Comparison of ENCODE assay signal across 8 mouse cellular contexts in genomic region chr17:32991965-32992698, GRCm38 (mm10). TPM values are rescaled to one million over a fixed set of nuclear protein-coding genes. Genes with fewer than 3 reads are reported as not detected.
DNase-seq lines count a peak whose midpoint lies in the region; ATAC-seq and TF ChIP-seq lines count a peak whose summit lies in the region.

No protein-coding gene starts in this region.

- no peaks in the 10 kb centered on the region for H3K9me3 ChIP-seq in heart, embryonic 12.5 days (replicated peaks)
- H3K9me3 ChIP-seq in forebrain, postnatal 0 days (ENCODE audit: low read length), result 0 out of 2 replicates have a peak, but pooled peaks cover 4% of the 10 kb centered on the region
- no peaks in the 10 kb centered on the region for H3K9me3 ChIP-seq in limb, embryonic 10.5 days (replicated peaks)
- no peaks in the 10 kb centered on the region for H3K9me3 ChIP-seq in midbrain, embryonic 14.5 days (ENCODE audit: control insufficient read depth, low read length)

- H3K4me2 ChIP-seq in heart, embryonic 12.5 days, result peak overlapping the region; percentile 82
- H3K4me2 ChIP-seq in forebrain, postnatal 0 days (ENCODE audit: low read depth), result peak overlapping the region; percentile 84
- H3K4me2 ChIP-seq in midbrain, embryonic 14.5 days (ENCODE audit: low read length), result peak overlapping the region; percentile 81

- H3K9ac ChIP-seq in heart, embryonic 12.5 days, result no peak overlapping the region; the same call in 1 of the 2 replicates
- H3K9ac ChIP-seq in forebrain, postnatal 0 days, result peak overlapping the region; percentile 83; the same call in 1 of the 2 replicates
- 0 out of 2 replicates have a peak overlapping the region, but pooled peaks have one; percentile 72 for H3K9ac ChIP-seq in midbrain, embryonic 14.5 days (replicated peaks; ENCODE audit: low read length)

- H3K36me3 ChIP-seq in heart, embryonic 12.5 days, result peaks cover 16% of the 10 kb centered on the region
- H3K36me3 ChIP-seq in forebrain, postnatal 0 days (ENCODE audit: insufficient read depth), result peaks cover 7% of the 10 kb centered on the region
- H3K36me3 ChIP-seq in limb, embryonic 10.5 days, result peaks cover 28% of the 10 kb centered on the region
- H3K36me3 ChIP-seq in midbrain, embryonic 14.5 days (ENCODE audit: control insufficient read depth, insufficient read depth, low read length), result peaks cover 15% of the 10 kb centered on the region

- WGBS in heart, embryonic 12.5 days, result 63% methylated on average over 12 of the region's 12 CpGs
- WGBS in forebrain, postnatal 0 days, result 62% methylated on average over 12 of the region's 12 CpGs
- WGBS in limb, embryonic 10.5 days, result 75% methylated on average over 12 of the region's 12 CpGs
- WGBS in midbrain, embryonic 14.5 days, result 71% methylated on average over 12 of the region's 12 CpGs

- H3K27me3 ChIP-seq in heart, embryonic 12.5 days (replicated peaks), result no peaks in the 10 kb centered on the region
- H3K27me3 ChIP-seq in forebrain, postnatal 0 days (ENCODE audit: insufficient read depth, low read length), result no peaks in the 10 kb centered on the region
- H3K27me3 ChIP-seq in limb, embryonic 10.5 days (ENCODE audit: low read depth, poor library complexity, severe bottlenecking), result no peaks in the 10 kb centered on the region
- H3K27me3 ChIP-seq in midbrain, embryonic 14.5 days (ENCODE audit: control insufficient read depth, insufficient read depth, low read length), result no peaks in the 10 kb centered on the region

- H3K27ac ChIP-seq in heart, embryonic 12.5 days (ENCODE audit: poor library complexity, severe bottlenecking), result no peak overlapping the region
- peak overlapping the region; percentile 90; the same call in 1 of the 2 replicates for H3K27ac ChIP-seq in forebrain, postnatal 0 days (ENCODE audit: low read depth, low read length)
- H3K27ac ChIP-seq in limb, embryonic 10.5 days, result no peak overlapping the region; the same call in 1 of the 2 replicates
- 0 out of 2 replicates have a peak overlapping the region, but pooled peaks have one; percentile 82 for H3K27ac ChIP-seq in midbrain, embryonic 14.5 days (replicated peaks; ENCODE audit: low read depth, low read length)

- peak overlapping the region; percentile 96 for H3K4me3 ChIP-seq in heart, embryonic 12.5 days
- H3K4me3 ChIP-seq in forebrain, postnatal 0 days (ENCODE audit: low read depth, low read length), result peak overlapping the region; percentile 75
- peak overlapping the region; percentile 80; the same call in 1 of the 2 replicates for H3K4me3 ChIP-seq in limb, embryonic 10.5 days
- H3K4me3 ChIP-seq in midbrain, embryonic 14.5 days (replicated peaks; ENCODE audit: low read depth, low read length), result peak overlapping the region; percentile 72

- TF ChIP-seq CTCF in forebrain, postnatal 0 days (IDR thresholded peaks at IDR 0.05; ENCODE audit: low read depth), result peak; percentile 25

- ATAC-seq in heart, embryonic 12.5 days (ENCODE audit: insufficient number of reproducible peaks, low FRiP score), result no peak
- no peak for ATAC-seq in forebrain, postnatal 0 days
- ATAC-seq in midbrain, embryonic 14.5 days (ENCODE audit: low FRiP score, low TSS enrichment), result no peak

- DNase-seq in heart, adult 11 months, result no peak
- peak; percentile 60 for DNase-seq in NIH3T3 (ENCODE audit: low read depth)
- no peak for DNase-seq in forebrain, postnatal 0 days
- DNase-seq in limb, embryonic 10.5 days (ENCODE audit: low spot score), result no peak
- peak; percentile 41 for DNase-seq in midbrain, embryonic 14.5 days
- no peak for DNase-seq in urinary bladder, adult 2 months (ENCODE audit: low spot score)
- DNase-seq in right cerebral cortex, postnatal 4 days, result no peak

- peaks cover 10% of the 10 kb centered on the region for H3K4me1 ChIP-seq in heart, embryonic 12.5 days (replicated peaks)
- peaks cover 6% of the 10 kb centered on the region; the same call in 1 of the 2 replicates for H3K4me1 ChIP-seq in forebrain, postnatal 0 days (ENCODE audit: insufficient read depth)
- H3K4me1 ChIP-seq in limb, embryonic 10.5 days, result peaks cover 9% of the 10 kb centered on the region
- H3K4me1 ChIP-seq in midbrain, embryonic 14.5 days (ENCODE audit: control insufficient read depth, insufficient read depth, low read length), result peaks cover 10% of the 10 kb centered on the region

RNA-seq across cellular contexts. Expression of gene Zfp952, which starts 0.8 kb away (rescaled TPM):
- polyA plus RNA-seq in heart, embryonic 12.5 days (2016; fragmentation: Nextera tagmentation; extraction: Ambion mirVana), result 6.7 and 8.0 TPM in 2 replicates
- total RNA-seq in forebrain, postnatal 0 days (2014; rRNA removed), result 19.3 and 19.7 TPM in 2 replicates
- 9.0 and 12.3 TPM in 2 replicates for polyA plus RNA-seq in forebrain, postnatal 0 days (2015; fragmentation: Nextera tagmentation; extraction: Ambion mirVana)
- polyA plus RNA-seq in limb, embryonic 10.5 days (2016; fragmentation: Nextera tagmentation; extraction: Ambion mirVana), result 10.4 and 13.8 TPM in 2 replicates
- 20.2 and 24.2 TPM in 2 replicates for polyA plus RNA-seq in midbrain, embryonic 14.5 days (2014; fragmentation: Nextera tagmentation; extraction: Ambion mirVana)
- 8.0 and 8.6 TPM in 2 replicates for polyA plus RNA-seq in urinary bladder, adult 2 months (2012; rRNA removed)

RNA-seq across cellular contexts. Expression of gene Zfp472, which starts 26.5 kb away (rescaled TPM):
- polyA plus RNA-seq in heart, embryonic 12.5 days (2016; fragmentation: Nextera tagmentation; extraction: Ambion mirVana), result 5.7 and 6.2 TPM in 2 replicates
- 6.9 and 10.1 TPM in 2 replicates for total RNA-seq in forebrain, postnatal 0 days (2014; rRNA removed)
- 6.8 and 7.5 TPM in 2 replicates for polyA plus RNA-seq in forebrain, postnatal 0 days (2015; fragmentation: Nextera tagmentation; extraction: Ambion mirVana)
- polyA plus RNA-seq in limb, embryonic 10.5 days (2016; fragmentation: Nextera tagmentation; extraction: Ambion mirVana), result 12.2 and 13.7 TPM in 2 replicates
- 9.7 and 10.5 TPM in 2 replicates for polyA plus RNA-seq in midbrain, embryonic 14.5 days (2014; fragmentation: Nextera tagmentation; extraction: Ambion mirVana)
- polyA plus RNA-seq in urinary bladder, adult 2 months (2012; rRNA removed), result 5.3 and 6.5 TPM in 2 replicates

RNA-seq across cellular contexts. Expression of gene Zfp763, which starts 41.1 kb away (rescaled TPM):
- polyA plus RNA-seq in heart, embryonic 12.5 days (2016; fragmentation: Nextera tagmentation; extraction: Ambion mirVana), result 6.5 and 6.7 TPM in 2 replicates
- 24.3 and 28.5 TPM in 2 replicates for total RNA-seq in forebrain, postnatal 0 days (2014; rRNA removed)
- 15.4 and 19.9 TPM in 2 replicates for polyA plus RNA-seq in forebrain, postnatal 0 days (2015; fragmentation: Nextera tagmentation; extraction: Ambion mirVana)
- 11.7 and 15.4 TPM in 2 replicates for polyA plus RNA-seq in limb, embryonic 10.5 days (2016; fragmentation: Nextera tagmentation; extraction: Ambion mirVana)
- polyA plus RNA-seq in midbrain, embryonic 14.5 days (2014; fragmentation: Nextera tagmentation; extraction: Ambion mirVana), result 30.1 and 35.7 TPM in 2 replicates
- 4.9 and 5.1 TPM in 2 replicates for polyA plus RNA-seq in urinary bladder, adult 2 months (2012; rRNA removed)

RNA-seq across cellular contexts. Expression of gene Cyp4f13, which starts 44.9 kb away (rescaled TPM):
- polyA plus RNA-seq in heart, embryonic 12.5 days (2016; fragmentation: Nextera tagmentation; extraction: Ambion mirVana), result 9.7 and 10.9 TPM in 2 replicates
- total RNA-seq in forebrain, postnatal 0 days (2014; rRNA removed), result 6.9 and 7.1 TPM in 2 replicates
- 6.9 and 7.8 TPM in 2 replicates for polyA plus RNA-seq in forebrain, postnatal 0 days (2015; fragmentation: Nextera tagmentation; extraction: Ambion mirVana)
- polyA plus RNA-seq in limb, embryonic 10.5 days (2016; fragmentation: Nextera tagmentation; extraction: Ambion mirVana), result 2.3 and 2.6 TPM in 2 replicates
- polyA plus RNA-seq in midbrain, embryonic 14.5 days (2014; fragmentation: Nextera tagmentation; extraction: Ambion mirVana), result 4.7 and 6.6 TPM in 2 replicates
- polyA plus RNA-seq in urinary bladder, adult 2 months (2012; rRNA removed), result 66.3 and 73.1 TPM in 2 replicates

Comparison
In these comparisons a context has a peak if more than half of its experiments do, and no peak if none do; other contexts are left out.
1. H3K27ac ChIP-seq: peak in forebrain, postnatal 0 days (single experiment) and midbrain, embryonic 14.5 days (single experiment); none in heart, embryonic 12.5 days (single experiment) and limb, embryonic 10.5 days (single experiment).
2. DNase-seq: peak in NIH3T3 (single experiment) and midbrain, embryonic 14.5 days (single experiment); none in heart, adult 11 months (single experiment), forebrain, postnatal 0 days (single experiment), limb, embryonic 10.5 days (single experiment), urinary bladder, adult 2 months (single experiment) and right cerebral cortex, postnatal 4 days (single experiment).
3. Peak in every context shown above with its lines, with median percentiles within 50 percentile points of each other: H3K4me2 ChIP-seq and H3K4me3 ChIP-seq.